Comparison of ENCODE assay signal across 26 mouse cellular contexts in genomic region chr5:114528355-114528754, GRCm38 (mm10). TPM values are rescaled to one million over a fixed set of nuclear protein-coding genes. Genes with fewer than 3 reads are reported as not detected.
DNase-seq lines count a peak whose midpoint lies in the region; ATAC-seq lines count a peak whose summit lies in the region.
"Had no signal": no experiment of that assay in that cellular context is flagged by ENCODE, and none has a peak within 500 bp of the region (broad histone marks: within the 10 kb centered on the region; RNA-seq: fewer than 3 reads in every experiment).

No protein-coding gene starts in this region.

- DNase-seq in kidney, adult 11 months, result peak; percentile 63
- no peak for DNase-seq in kidney, postnatal 10 days
- peak; percentile 8 to 54 for DNase-seq in kidney, adult 8-10 months
- peak; percentile 44 for DNase-seq in kidney, adult 9 months
- peak; percentile 45 to 69 for DNase-seq in kidney, postnatal 36 days
- no peak for DNase-seq in adrenal gland, postnatal 25 days
- no peak for DNase-seq in heart, adult 9 months (ENCODE audit: low spot score in 2 of 2)
- DNase-seq: adrenal gland, postnatal 10 days; B cell, adult 2 months; cerebellum, adult 11 months; cerebellum, adult 2 months; cerebellum, adult 9-11 months; cerebellum, postnatal 25 days; forebrain, postnatal 0 days; gastrocnemius, postnatal 36 days; heart, adult 2 months had no signal

- no peak overlapping the region for H3K27ac ChIP-seq in kidney, embryonic 16.5 days (ENCODE audit: low read length)
- H3K27ac ChIP-seq: embryonic facial prominence, embryonic 12.5 days; embryonic facial prominence, embryonic 15.5 days; heart, adult 2 months; hindbrain, embryonic 12.5 days; hindbrain, embryonic 15.5 days had no signal

- H3K4me1 ChIP-seq in kidney, embryonic 16.5 days (ENCODE audit: insufficient read depth, low read length), result no peaks in the 10 kb centered on the region
- H3K4me1 ChIP-seq: hindbrain, embryonic 12.5 days; hindbrain, embryonic 15.5 days had no signal

- WGBS in kidney, embryonic 16.5 days, result 77% methylated on average over 6 of the region's 6 CpGs

- H3K4me3 ChIP-seq in kidney, embryonic 16.5 days (ENCODE audit: low read length), result no peak overlapping the region
- H3K4me3 ChIP-seq: embryonic facial prominence, embryonic 12.5 days; embryonic facial prominence, embryonic 15.5 days; heart, adult 2 months; hindbrain, embryonic 12.5 days; hindbrain, embryonic 15.5 days had no signal

- H3K36me3 ChIP-seq in kidney, embryonic 16.5 days (ENCODE audit: insufficient read depth, low read length), result no peaks in the 10 kb centered on the region
- H3K36me3 ChIP-seq: embryonic facial prominence, embryonic 12.5 days; embryonic facial prominence, embryonic 15.5 days; G1E; hindbrain, embryonic 12.5 days; hindbrain, embryonic 15.5 days had no signal

- H3K27me3 ChIP-seq in kidney, embryonic 16.5 days (ENCODE audit: insufficient read depth, low read length), result no peaks in the 10 kb centered on the region
- H3K27me3 ChIP-seq: embryonic facial prominence, embryonic 12.5 days; embryonic facial prominence, embryonic 15.5 days; hindbrain, embryonic 15.5 days had no signal

- no peak overlapping the region for H3K9ac ChIP-seq in kidney, embryonic 16.5 days (replicated peaks; ENCODE audit: low read length)
- H3K9ac ChIP-seq: embryonic facial prominence, embryonic 12.5 days; embryonic facial prominence, embryonic 15.5 days; forebrain, postnatal 0 days; hindbrain, embryonic 12.5 days; hindbrain, embryonic 15.5 days had no signal

- H3K4me2 ChIP-seq in kidney, embryonic 16.5 days (replicated peaks; ENCODE audit: low read depth, low read length), result no peak overlapping the region
- H3K4me2 ChIP-seq: embryonic facial prominence, embryonic 12.5 days; embryonic facial prominence, embryonic 15.5 days; heart, embryonic 11.5 days; hindbrain, embryonic 12.5 days; hindbrain, embryonic 15.5 days had no signal

- no peaks in the 10 kb centered on the region for H3K9me3 ChIP-seq in kidney, embryonic 16.5 days (ENCODE audit: low read length)
- H3K9me3 ChIP-seq: embryonic facial prominence, embryonic 12.5 days; embryonic facial prominence, embryonic 15.5 days; G1E; hindbrain, embryonic 12.5 days; hindbrain, embryonic 15.5 days had no signal

- ATAC-seq in kidney, embryonic 16.5 days (ENCODE audit: low FRiP score, low TSS enrichment), result no peak
- ATAC-seq: forebrain, embryonic 14.5 days; forebrain, postnatal 0 days; Patski had no signal

RNA-seq across cellular contexts. Expression of gene Fam222a, which starts 39.5 kb away (rescaled TPM):
- 4.1 and 4.5 TPM in 2 replicates for polyA plus RNA-seq in kidney, embryonic 16.5 days (2015; fragmentation: Nextera tagmentation; extraction: Ambion mirVana)
- 26.9 and 39.8 TPM in 2 replicates for total RNA-seq in adrenal gland, postnatal 25 days (2021)
- total RNA-seq: CH12.LX had no signal

Comparison
In these comparisons a context has a peak if more than half of its experiments do, and no peak if none do; other contexts are left out.
1. DNase-seq: peak in kidney, adult 11 months (single experiment), kidney, adult 8-10 months (2 of 2), kidney, adult 9 months (single experiment) and kidney, postnatal 36 days (2 of 2); none in kidney, postnatal 10 days (single experiment), adrenal gland, postnatal 25 days (single experiment) and heart, adult 9 months (0 of 2).